Mouse (Mus musculus) stomach, embryonic 14.5 days (tissue): ENCODE measurements at regions not wholly inside any gene's neighbourhood (a gene's known extent, or its start where the extent isn't known, plus 50 kb on each side); places are given as distances from the start of the nearest gene placed in this dataset.
A peak's percentile ranks its signal among the peaks of the same experiment; 100 is the strongest.

ENCODE experiments used
- ATAC-seq: fragments of 200-750 bp; cut with Nextera tagmentation; 2 replicates; pipeline ENCODE4 v1.8.0; 2017; ENCODE audit warnings: low read depth, moderate TSS enrichment; ENCODE audit not compliant: insufficient number of reproducible peaks, insufficient read depth, low FRiP score
- H3K27ac ChIP-seq: fragments of 300-500 bp; sonication (generic); 2 replicates; pipeline ENCODE4 v1.5.1; 2014; ENCODE audit warnings: mild to moderate bottlenecking, low read length, moderate library complexity, mixed read lengths
- H3K27me3 ChIP-seq: fragments of 300-500 bp; sonication (generic); 2 replicates; pipeline ENCODE4 v1.6.1; 2014; ENCODE audit warnings: low read length, control low read depth, mixed read lengths; ENCODE audit not compliant: control insufficient read depth, insufficient read depth
- H3K36me3 ChIP-seq: fragments of 300-500 bp; sonication (generic); 2 replicates; pipeline ENCODE4 v1.6.1; 2014; ENCODE audit warnings: mild to moderate bottlenecking, control low read depth, low read length, moderate library complexity, mixed read lengths; ENCODE audit not compliant: control insufficient read depth, insufficient read depth
- H3K4me1 ChIP-seq: fragments of 300-500 bp; sonication (generic); 2 replicates; pipeline ENCODE4 v1.6.1; 2014; ENCODE audit warnings: low read length, control low read depth, mixed read lengths; ENCODE audit not compliant: control insufficient read depth, insufficient read depth
- H3K4me2 ChIP-seq: fragments of 300-500 bp; sonication (generic); replicated peaks from 2 replicates; pipeline ENCODE4 v1.6.1; 2014; ENCODE audit warnings: low read depth, low read length, control low read depth
- H3K4me3 ChIP-seq: fragments of 300-500 bp; sonication (generic); 2 replicates; pipeline ENCODE4 v1.5.1; 2014; ENCODE audit warnings: low read depth, low read length, control low read depth
- H3K9ac ChIP-seq: fragments of 300-500 bp; sonication (generic); replicated peaks from 2 replicates; pipeline ENCODE4 v1.6.1; 2014; ENCODE audit warnings: low read depth, mild to moderate bottlenecking, control low read depth, low read length, moderate library complexity, mixed read lengths
- H3K9me3 ChIP-seq: fragments of 300-500 bp; sonication (generic); 2 replicates; pipeline ENCODE4 v1.6.1; 2016; ENCODE audit warnings: low read depth, low read length, control low read depth; ENCODE audit not compliant: control insufficient read depth
- WGBS: fragments of 180-500 bp; shearing (Covaris S2); extraction: QIAGEN DNeasy Blood & Tissue Kit; methylation state at CpG from one replicate; pipeline ENCODE4 v1.1.7; 2014; 5-methylcytosine and 5-hydroxymethylcytosine counted together

DNA sequence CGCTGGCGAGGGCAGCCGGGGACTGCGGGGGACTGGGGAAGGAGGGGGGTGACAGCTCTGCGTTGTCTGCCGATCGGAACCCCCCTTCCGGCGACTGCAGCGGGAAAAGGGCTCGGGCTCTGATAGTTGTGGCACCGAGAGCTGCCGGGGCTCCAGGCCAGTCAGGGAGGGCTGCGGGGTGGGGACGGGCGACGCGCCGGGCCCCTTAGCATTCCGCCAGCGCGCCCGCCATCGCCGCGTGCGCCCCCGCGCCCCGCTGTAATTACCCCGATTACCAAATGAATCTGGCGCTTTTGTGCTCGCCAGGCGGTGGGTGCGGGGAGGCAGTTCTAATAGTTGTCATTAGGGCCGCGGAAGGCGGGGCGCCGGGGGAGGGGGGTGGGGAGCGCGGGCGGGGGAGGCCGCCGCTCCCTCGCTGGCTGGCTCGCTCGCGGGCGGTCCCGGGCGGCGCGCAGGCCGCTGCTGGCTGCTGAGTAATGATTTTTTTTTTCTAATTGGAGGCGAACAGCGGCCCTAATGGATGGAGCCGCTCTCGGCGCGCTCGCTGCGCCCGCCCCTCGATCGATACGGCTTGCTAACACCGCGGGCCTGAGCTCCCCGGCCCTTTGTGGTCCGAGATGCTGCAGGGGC, 352.8 kb downstream of the Bcor start:
- Histone ChIP-seq H3K9me3 (no peaks in the 10 kb centered on the region), H3K27ac (peak overlapping the region; percentile 48; the same call in 1 of the 2 replicates), H3K36me3 (no peaks in the 10 kb centered on the region), H3K4me3 (peak overlapping the region; percentile 38), H3K27me3 (no peaks in the 10 kb centered on the region), H3K4me1 (peaks cover 6% of the 10 kb centered on the region), H3K9ac (peak overlapping the region; percentile 38; the same call in 1 of the 2 replicates), H3K4me2 (peak overlapping the region; percentile 55)
- ATAC-seq: peak; percentile 64
- WGBS: 5% methylated on average over 63 of the region's 71 CpGs

DNA sequence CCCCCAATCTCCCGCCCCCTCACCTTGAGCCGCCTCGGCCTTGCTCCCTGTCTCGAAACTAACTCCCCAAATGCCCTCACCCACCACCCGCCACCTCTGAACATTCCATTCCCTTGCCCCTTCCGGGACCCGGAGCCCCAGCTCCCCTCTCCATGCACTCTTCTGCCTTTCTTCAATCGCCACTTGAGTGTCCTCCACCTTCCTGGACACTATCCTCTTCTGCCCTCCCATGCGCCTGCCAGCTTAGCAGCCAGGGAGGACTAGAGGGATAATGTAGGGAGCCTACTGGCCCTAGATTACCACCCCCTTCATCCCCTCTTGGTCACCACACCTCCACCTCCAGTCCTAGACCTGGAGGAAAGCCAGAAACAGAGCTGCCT, 352.3 kb downstream of the Bcor start:
- Histone ChIP-seq H3K9ac (no peak overlapping the region), H3K27me3 (no peaks in the 10 kb centered on the region), H3K4me3 (peak overlapping the region; percentile 38), H3K4me1 (peaks cover 6% of the 10 kb centered on the region; the same call in 1 of the 2 replicates), H3K27ac (no peak overlapping the region), H3K36me3 (no peaks in the 10 kb centered on the region), H3K4me2 (peak overlapping the region; percentile 55), H3K9me3 (no peaks in the 10 kb centered on the region)
- WGBS: 7% methylated on average over 9 of the region's 9 CpGs
- ATAC-seq: peak; percentile 28; the same call in 1 of the 2 replicates

DNA sequence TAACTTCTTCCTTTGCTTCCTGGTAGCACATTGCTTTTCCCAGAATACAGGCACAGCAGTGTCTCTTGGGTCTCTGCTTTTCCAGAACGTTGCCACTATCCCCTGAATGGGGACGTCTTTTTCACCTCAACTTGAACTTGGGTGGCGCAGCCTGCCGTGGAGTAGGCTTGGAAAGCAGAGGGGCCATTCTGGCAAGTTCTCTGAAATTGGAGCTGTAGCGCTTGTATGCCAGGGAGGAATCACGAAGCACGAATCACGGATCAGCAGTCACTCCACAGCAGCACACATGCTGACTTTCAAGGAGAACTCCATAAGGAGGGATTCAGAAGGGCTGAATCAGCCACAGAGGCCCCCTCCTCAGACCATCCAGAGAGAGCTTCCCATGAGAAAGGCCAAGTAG, 351.2 kb downstream of the Bcor start:
- 61% methylated on average over 8 of the region's 8 CpGs for WGBS
- H3K4me3 ChIP-seq: no peak overlapping the region
- H3K36me3 ChIP-seq: no peaks in the 10 kb centered on the region
- no peak overlapping the region for H3K27ac ChIP-seq
- H3K9me3 ChIP-seq: no peaks in the 10 kb centered on the region
- no peaks in the 10 kb centered on the region for H3K27me3 ChIP-seq
- H3K4me1 ChIP-seq: no peaks in the 10 kb centered on the region
- no peak for ATAC-seq
- H3K4me2 ChIP-seq: no peak overlapping the region
- H3K9ac ChIP-seq: no peak overlapping the region

GRCm38 (mm10) chrX:11814861-11815260, 345.3 kb downstream of the Bcor start:
- no peaks in the 10 kb centered on the region for H3K36me3 ChIP-seq
- ATAC-seq: no peak
- H3K9ac ChIP-seq: no peak overlapping the region
- no peaks in the 10 kb centered on the region for H3K27me3 ChIP-seq
- WGBS: 54% methylated on average over 9 of the region's 9 CpGs
- no peak overlapping the region for H3K4me2 ChIP-seq
- H3K9me3 ChIP-seq: no peaks in the 10 kb centered on the region
- H3K27ac ChIP-seq: no peak overlapping the region
- no peak overlapping the region for H3K4me3 ChIP-seq
- H3K4me1 ChIP-seq: no peaks in the 10 kb centered on the region

DNA sequence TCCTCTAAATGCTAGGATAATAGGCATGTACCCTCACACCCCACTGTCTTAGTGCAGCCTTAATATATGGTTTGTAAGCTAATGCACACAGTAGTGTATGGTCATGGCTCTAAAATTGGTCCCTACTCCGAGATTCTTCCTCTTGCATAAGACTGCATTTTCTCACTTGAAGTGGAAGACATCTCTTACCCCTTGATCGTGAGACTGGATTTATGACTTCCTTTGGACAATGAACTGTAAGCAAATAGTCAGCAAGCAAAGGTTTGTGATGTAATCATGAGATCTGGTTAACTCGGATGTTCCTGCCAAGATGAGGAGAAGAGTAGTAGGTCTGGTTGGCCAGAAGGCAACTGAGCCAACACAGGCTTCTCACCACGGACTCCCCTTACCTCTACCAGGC, 344.3 kb downstream of the Bcor start:
- WGBS: 62% methylated on average over 4 of the region's 4 CpGs
- no peaks in the 10 kb centered on the region for H3K4me1 ChIP-seq
- ATAC-seq: no peak

DNA sequence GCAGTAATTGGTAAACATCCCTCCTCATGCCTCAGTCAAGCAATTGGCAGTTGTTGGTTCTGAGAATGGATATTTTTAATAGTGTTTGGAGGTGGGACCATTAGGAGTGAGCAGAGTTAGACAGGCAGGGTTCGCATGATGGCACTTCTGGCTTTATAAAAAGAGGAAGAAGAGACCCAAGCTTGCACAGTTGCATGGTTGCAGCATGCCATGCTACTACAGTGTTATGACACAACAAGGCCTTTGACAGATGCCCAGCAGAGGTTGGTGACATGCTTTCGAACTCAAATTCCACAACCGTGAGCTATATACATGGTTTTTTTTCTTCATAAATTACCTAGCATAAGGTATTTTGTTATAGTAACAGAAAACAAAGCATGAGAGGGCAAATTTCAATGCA, 341.5 kb downstream of the Bcor start:
- Histone ChIP-seq H3K4me1 (no peaks in the 10 kb centered on the region), H3K9ac (no peak overlapping the region), H3K27me3 (no peaks in the 10 kb centered on the region), H3K4me2 (no peak overlapping the region), H3K9me3 (no peaks in the 10 kb centered on the region), H3K4me3 (no peak overlapping the region), H3K36me3 (no peaks in the 10 kb centered on the region), H3K27ac (no peak overlapping the region)
- no peak for ATAC-seq
- 99% methylated on average over 3 of the region's 3 CpGs for WGBS

More for the DNA sequence above, 344.3 kb downstream of the Bcor start:
- Histone ChIP-seq H3K4me3 (no peak overlapping the region), H3K4me2 (no peak overlapping the region), H3K36me3 (no peaks in the 10 kb centered on the region), H3K27me3 (no peaks in the 10 kb centered on the region), H3K9me3 (no peaks in the 10 kb centered on the region), H3K9ac (no peak overlapping the region), H3K27ac (no peak overlapping the region)

- Histone ChIP-seq H3K36me3 (no peaks in the 10 kb centered on the region), H3K27me3 (0 out of 2 replicates have a peak, but pooled peaks cover 2% of the 10 kb centered on the region), H3K9ac (no peak overlapping the region), H3K9me3 (no peaks in the 10 kb centered on the region), H3K4me2 (no peak overlapping the region), H3K4me3 (no peak overlapping the region), H3K4me1 (no peaks in the 10 kb centered on the region), H3K27ac (no peak overlapping the region)
- no peak for ATAC-seq
- 42% methylated on average over 2 of the region's 2 CpGs for WGBS
Observed at GRCm38 (mm10) chrX:11821165-11821564, 339.0 kb downstream of the Bcor start.

GRCm38 (mm10) chrX:11821880-11822768, 338.0 kb downstream of the Bcor start:
- H3K36me3 ChIP-seq: no peaks in the 10 kb centered on the region
- H3K27me3 ChIP-seq: 0 out of 2 replicates have a peak, but pooled peaks cover 2% of the 10 kb centered on the region
- no peak for ATAC-seq
- H3K4me2 ChIP-seq: no peak overlapping the region
- H3K4me1 ChIP-seq: no peaks in the 10 kb centered on the region
- H3K9ac ChIP-seq: no peak overlapping the region
- WGBS: 57% methylated on average over 16 of the region's 16 CpGs
- H3K9me3 ChIP-seq: no peaks in the 10 kb centered on the region
- no peak overlapping the region for H3K27ac ChIP-seq
- H3K4me3 ChIP-seq: no peak overlapping the region
